Mouse (Mus musculus): ENCODE results near the gene Nmd3. TPM values are rescaled to one million over a fixed set of nuclear protein-coding genes. Genes with fewer than 3 reads are reported as not detected.

Gene Nmd3
- 97.8 and 106 TPM in 2 replicates for polyA plus RNA-seq (2015; fragmentation: Nextera tagmentation; extraction: Ambion mirVana)

DNA sequence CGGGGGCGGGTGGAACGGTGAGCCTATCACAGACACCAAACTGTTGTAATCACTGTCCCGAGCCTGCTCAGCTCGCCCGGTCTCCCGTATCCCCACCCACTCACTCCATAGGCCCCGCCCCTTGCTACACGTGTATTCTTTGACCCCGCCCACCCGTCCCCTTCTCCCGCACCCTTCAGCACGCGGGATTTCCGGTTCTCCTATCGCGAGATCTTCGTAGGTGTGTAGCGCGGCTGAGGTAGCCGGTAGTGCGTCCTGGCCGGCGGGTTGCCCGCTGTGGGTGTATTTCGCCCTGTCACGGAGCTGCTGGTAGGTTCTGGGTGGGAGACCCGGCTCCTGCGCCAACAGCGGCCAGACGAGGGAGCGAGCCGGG is at the start of gene Nmd3:
Gene Nmd3 (plus strand): TSS at position 172 of the 373 bp plus-strand sequence.
- Histone ChIP-seq H3K27me3 (ENCODE audit: control insufficient read depth, insufficient read depth, low read length) (no peaks in the 10 kb centered on the region), H3K36me3 (ENCODE audit: control insufficient read depth, insufficient read depth, low read length) (no peaks in the 10 kb centered on the region), H3K4me3 (ENCODE audit: low read depth, low read length) (peak within 1 kb of the TSS; percentile 88), H3K4me1 (replicated peaks; ENCODE audit: control insufficient read depth, insufficient read depth) (no peaks in the 10 kb centered on the region), H3K4me2 (replicated peaks; ENCODE audit: low read depth) (peak within 1 kb of the TSS; percentile 62), H3K9me3 (ENCODE audit: control insufficient read depth, low read length) (no peaks in the 10 kb centered on the region), H3K27ac (replicated peaks) (peak within 1 kb of the TSS; percentile 94), H3K9ac (ENCODE audit: low read length) (peak within 1 kb of the TSS; percentile 95)
- WGBS = under 1% methylated on average over 27 of the region's 33 CpGs
- DNase-seq (ENCODE audit: low spot score) (peak; percentile 97), ATAC-seq (ENCODE audit: low FRiP score, low TSS enrichment) (peak; percentile 98)
- TF ChIP-seq EP300 (optimal IDR thresholded peaks at IDR 0.05) (peak; percentile 88), CTCF (IDR thresholded peaks at IDR 0.05; ENCODE audit: low read depth) (0 out of 2 replicates have a peak, but pooled peaks have one; percentile 10)

DNA sequence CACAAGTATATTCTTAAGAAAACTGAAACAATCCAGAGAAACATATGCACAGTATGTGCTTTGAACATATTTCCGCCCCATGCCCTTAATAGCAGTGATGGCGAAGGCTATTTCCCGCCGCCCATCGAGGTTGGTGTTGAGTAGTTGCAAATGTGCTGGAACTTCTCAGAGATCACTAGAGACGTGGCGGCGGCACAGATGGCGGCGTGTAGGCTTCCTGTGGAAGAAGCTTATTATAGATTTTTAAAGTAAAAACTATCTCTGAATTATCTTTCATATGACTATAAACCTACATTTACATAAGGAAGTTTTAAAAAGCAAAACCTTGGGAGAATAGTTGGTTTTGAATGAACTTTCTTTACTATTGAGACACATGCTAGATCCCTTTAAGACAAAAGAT is 48.4 kb upstream of the Nmd3 start:
- H3K36me3 ChIP-seq (ENCODE audit: control insufficient read depth, insufficient read depth, low read length) = no peaks in the 10 kb centered on the region
- no peak for TF ChIP-seq EP300 (optimal IDR thresholded peaks at IDR 0.05)
- TF ChIP-seq CTCF (IDR thresholded peaks at IDR 0.05; ENCODE audit: low read depth) = no peak
- H3K4me2 ChIP-seq (replicated peaks; ENCODE audit: low read depth) = no peak overlapping the region
- H3K9ac ChIP-seq (ENCODE audit: low read length) = no peak overlapping the region
- 97% methylated on average over 10 of the region's 10 CpGs for WGBS
- ATAC-seq (ENCODE audit: low FRiP score, low TSS enrichment) (no peak), DNase-seq (ENCODE audit: low spot score) (no peak)
- H3K9me3 ChIP-seq (ENCODE audit: control insufficient read depth, low read length) = no peaks in the 10 kb centered on the region
- H3K27ac ChIP-seq (replicated peaks) = no peak overlapping the region
- no peaks in the 10 kb centered on the region for H3K27me3 ChIP-seq (ENCODE audit: control insufficient read depth, insufficient read depth, low read length)
- no peak overlapping the region for H3K4me3 ChIP-seq (ENCODE audit: low read depth, low read length)
- no peaks in the 10 kb centered on the region for H3K4me1 ChIP-seq (replicated peaks; ENCODE audit: control insufficient read depth, insufficient read depth)

DNA sequence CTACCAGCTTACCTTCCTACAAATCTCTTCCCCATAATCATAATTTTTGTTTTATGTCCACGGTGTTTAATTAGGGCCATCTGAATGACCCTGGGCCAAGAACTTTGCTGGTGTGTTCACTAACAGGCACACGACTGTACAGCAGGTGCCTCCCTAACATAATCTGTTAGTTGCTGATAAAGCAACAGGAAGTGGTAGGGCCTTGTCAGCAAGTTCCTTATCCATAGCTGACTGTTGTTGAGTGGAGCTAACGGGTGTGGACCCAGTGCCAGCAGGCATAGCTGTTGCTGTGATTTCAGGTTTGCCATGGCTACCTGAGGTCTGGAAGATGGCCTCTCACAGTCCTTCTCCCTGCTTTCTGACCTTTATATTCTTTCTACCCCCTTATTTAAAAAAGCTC is 47.6 kb upstream of the Nmd3 start:
- Histone ChIP-seq H3K27me3 (ENCODE audit: control insufficient read depth, insufficient read depth, low read length) (no peaks in the 10 kb centered on the region), H3K9me3 (ENCODE audit: control insufficient read depth, low read length) (no peaks in the 10 kb centered on the region), H3K4me1 (replicated peaks; ENCODE audit: control insufficient read depth, insufficient read depth) (no peaks in the 10 kb centered on the region), H3K27ac (replicated peaks) (no peak overlapping the region), H3K9ac (ENCODE audit: low read length) (no peak overlapping the region), H3K4me3 (ENCODE audit: low read depth, low read length) (no peak overlapping the region), H3K4me2 (replicated peaks; ENCODE audit: low read depth) (no peak overlapping the region), H3K36me3 (ENCODE audit: control insufficient read depth, insufficient read depth, low read length) (no peaks in the 10 kb centered on the region)
- ATAC-seq (ENCODE audit: low FRiP score, low TSS enrichment) (peak; percentile 59; the same call in 1 of the 2 replicates), DNase-seq (ENCODE audit: low spot score) (peak; percentile 17)
- no peak for TF ChIP-seq EP300 (optimal IDR thresholded peaks at IDR 0.05)
- TF ChIP-seq CTCF (IDR thresholded peaks at IDR 0.05; ENCODE audit: low read depth) = 0 out of 2 replicates have a peak, but pooled peaks have one; percentile 6
- 58% methylated on average over 3 of the region's 3 CpGs for WGBS

DNA sequence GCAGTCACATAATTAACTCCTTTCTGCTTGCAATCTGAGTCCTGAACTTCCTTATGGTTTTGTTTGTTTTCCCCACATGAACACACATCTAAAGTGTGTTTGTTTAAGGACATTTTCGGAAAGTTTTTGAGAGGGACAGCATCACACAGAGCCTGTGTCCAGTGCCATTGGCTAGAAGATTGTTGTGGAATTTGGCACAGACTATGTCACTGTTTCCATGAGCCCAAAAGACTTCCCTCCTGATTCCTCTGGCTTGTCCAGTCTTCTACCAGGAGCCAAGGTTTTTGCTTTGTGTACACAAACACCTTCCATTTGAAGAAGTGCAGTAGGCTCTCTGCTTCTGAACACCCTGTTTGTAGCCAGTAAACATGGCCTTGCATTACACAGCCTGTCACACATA is 32.0 kb upstream of the Nmd3 start:
- ATAC-seq (ENCODE audit: low FRiP score, low TSS enrichment) (no peak), DNase-seq (ENCODE audit: low spot score) (no peak)
- H3K36me3 ChIP-seq (ENCODE audit: control insufficient read depth, insufficient read depth, low read length) = no peaks in the 10 kb centered on the region
- H3K4me1 ChIP-seq (replicated peaks; ENCODE audit: control insufficient read depth, insufficient read depth) = no peaks in the 10 kb centered on the region
- TF ChIP-seq CTCF (IDR thresholded peaks at IDR 0.05; ENCODE audit: low read depth) (no peak), EP300 (optimal IDR thresholded peaks at IDR 0.05) (no peak)
- no peak overlapping the region for H3K4me2 ChIP-seq (replicated peaks; ENCODE audit: low read depth)
- no peaks in the 10 kb centered on the region for H3K9me3 ChIP-seq (ENCODE audit: control insufficient read depth, low read length)
- H3K4me3 ChIP-seq (ENCODE audit: low read depth, low read length) = no peak overlapping the region
- no peak overlapping the region for H3K9ac ChIP-seq (ENCODE audit: low read length)
- 45% methylated on average over 1 of the region's 1 CpGs for WGBS
- no peak overlapping the region for H3K27ac ChIP-seq (replicated peaks)
- no peaks in the 10 kb centered on the region for H3K27me3 ChIP-seq (ENCODE audit: control insufficient read depth, insufficient read depth, low read length)

DNA sequence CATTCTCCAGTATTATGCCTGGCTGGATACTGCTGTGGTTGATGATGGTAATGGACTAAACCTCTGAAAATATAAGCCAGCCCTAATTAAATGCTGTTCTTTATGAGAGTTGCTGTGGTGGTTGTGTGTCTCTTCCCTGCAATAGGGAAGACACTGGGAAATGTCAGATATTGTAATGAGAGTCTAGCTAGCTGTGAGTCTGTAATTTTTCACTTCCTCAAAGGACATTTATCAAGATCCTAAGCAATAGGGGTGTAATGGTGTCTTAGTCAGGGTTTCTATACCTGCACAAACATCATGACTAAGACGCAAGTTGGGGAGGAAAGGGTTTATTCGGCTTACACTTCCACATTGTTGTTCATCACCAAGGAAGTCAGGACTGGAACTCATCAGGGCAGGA is 30.8 kb upstream of the Nmd3 start:
- Histone ChIP-seq H3K27ac (replicated peaks) (no peak overlapping the region), H3K9me3 (ENCODE audit: control insufficient read depth, low read length) (no peaks in the 10 kb centered on the region), H3K4me1 (replicated peaks; ENCODE audit: control insufficient read depth, insufficient read depth) (no peaks in the 10 kb centered on the region), H3K27me3 (ENCODE audit: control insufficient read depth, insufficient read depth, low read length) (no peaks in the 10 kb centered on the region), H3K9ac (ENCODE audit: low read length) (no peak overlapping the region), H3K4me2 (replicated peaks; ENCODE audit: low read depth) (no peak overlapping the region), H3K4me3 (ENCODE audit: low read depth, low read length) (no peak overlapping the region), H3K36me3 (ENCODE audit: control insufficient read depth, insufficient read depth, low read length) (no peaks in the 10 kb centered on the region)
- WGBS = 92% methylated on average over 2 of the region's 2 CpGs
- TF ChIP-seq CTCF (IDR thresholded peaks at IDR 0.05; ENCODE audit: low read depth) = no peak
- no peak for TF ChIP-seq EP300 (optimal IDR thresholded peaks at IDR 0.05)
- ATAC-seq (ENCODE audit: low FRiP score, low TSS enrichment) (no peak), DNase-seq (ENCODE audit: low spot score) (no peak)

DNA sequence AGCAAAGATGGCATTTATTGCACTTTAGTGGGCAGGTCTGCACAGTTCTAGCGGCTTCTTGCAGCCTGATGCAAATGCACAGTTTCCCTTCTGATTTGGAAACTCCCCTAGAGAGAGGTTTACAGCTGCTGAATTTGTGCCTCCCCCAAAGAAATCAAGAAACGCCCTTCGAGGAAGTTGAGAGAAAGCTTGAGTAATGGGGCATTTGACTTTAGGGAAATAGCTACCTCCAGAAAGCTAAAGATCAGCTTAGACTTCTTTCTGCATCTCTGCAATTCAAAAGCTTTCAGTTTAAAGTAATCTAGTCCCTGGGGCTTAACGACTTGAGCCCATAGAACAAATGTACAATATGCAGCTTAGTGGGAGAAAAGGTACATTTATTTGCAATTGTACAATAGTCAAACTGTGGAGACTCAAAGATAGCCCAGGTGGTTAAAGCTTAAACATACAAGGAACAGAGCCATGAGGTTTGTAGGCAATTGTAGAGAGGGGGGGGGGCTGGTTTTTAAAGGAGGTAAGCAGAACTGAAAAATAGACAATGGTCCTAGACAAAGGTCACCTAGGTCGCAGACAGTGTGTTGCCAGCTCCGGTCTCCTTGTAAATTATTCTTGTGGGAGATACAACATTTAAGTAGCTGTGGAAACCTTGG is 21.8 kb upstream of the Nmd3 start:
- Histone ChIP-seq H3K36me3 (ENCODE audit: control insufficient read depth, insufficient read depth, low read length) (no peaks in the 10 kb centered on the region), H3K27me3 (ENCODE audit: control insufficient read depth, insufficient read depth, low read length) (no peaks in the 10 kb centered on the region), H3K4me3 (ENCODE audit: low read depth, low read length) (no peak overlapping the region), H3K9ac (ENCODE audit: low read length) (no peak overlapping the region), H3K9me3 (ENCODE audit: control insufficient read depth, low read length) (no peaks in the 10 kb centered on the region), H3K27ac (replicated peaks) (no peak overlapping the region), H3K4me2 (replicated peaks; ENCODE audit: low read depth) (no peak overlapping the region), H3K4me1 (replicated peaks; ENCODE audit: control insufficient read depth, insufficient read depth) (no peaks in the 10 kb centered on the region)
- TF ChIP-seq EP300 (optimal IDR thresholded peaks at IDR 0.05) (no peak), CTCF (IDR thresholded peaks at IDR 0.05; ENCODE audit: low read depth) (no peak)
- ATAC-seq (ENCODE audit: low FRiP score, low TSS enrichment) (no peak), DNase-seq (ENCODE audit: low spot score) (no peak)
- 45% methylated on average over 6 of the region's 6 CpGs for WGBS
